Mouse (Mus musculus) small intestine, adult 2 months (tissue): ENCODE data around the gene Ldlrad2.

Experiments used
- CTCF ChIP-seq: fragments of 200-500 bp; IDR thresholded peaks from 2 replicates; pipeline ENCODE4 v1.5.1; 2012; ENCODE audit warnings: low read depth, mild to moderate bottlenecking, control low read depth, inconsistent platforms, low read length, moderate library complexity, mixed read lengths; ENCODE audit not compliant: insufficient replicate concordance, insufficient read length; ENCODE audit errors: extremely low read depth
- POLR2A ChIP-seq: fragments of 200-500 bp; IDR thresholded peaks from 2 replicates; pipeline ENCODE4 v1.6.1; 2012; ENCODE audit warnings: low read depth, mild to moderate bottlenecking, control low read depth, inconsistent platforms, low read length, moderate library complexity

DNA sequence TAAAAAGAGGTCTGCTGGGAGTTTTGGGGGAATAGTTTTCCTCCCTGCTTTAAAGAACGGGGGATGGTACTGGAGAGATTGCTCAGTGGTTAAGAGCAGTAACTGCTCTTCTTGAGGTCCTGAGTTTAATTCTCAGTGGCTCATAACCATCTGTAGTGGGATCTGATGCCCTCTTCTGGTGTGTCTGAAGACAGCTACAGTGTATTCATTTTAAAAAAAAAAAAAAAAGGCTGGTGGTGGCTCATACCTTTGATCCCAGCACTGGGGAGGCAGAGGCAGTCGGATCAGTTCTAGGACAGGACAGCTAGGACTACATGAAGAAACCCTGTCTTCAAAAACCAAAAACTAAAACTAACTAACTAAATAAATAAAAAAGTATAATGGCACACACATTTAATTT is 5.9 kb upstream of the Ldlrad2 start:
- TF ChIP-seq CTCF, result no peak
- no peak for TF ChIP-seq POLR2A
